Mouse (Mus musculus) cerebral cortex, adult 2 months (tissue): ENCODE results near the gene Tenm1.

Experiments used
- WGBS: fragments of 180-500 bp; shearing (Covaris S2); methylation state at CpG from one replicate; pipeline ENCODE4 v1.1.7; 2018; 5-methylcytosine and 5-hydroxymethylcytosine counted together

Gene Tenm1

DNA sequence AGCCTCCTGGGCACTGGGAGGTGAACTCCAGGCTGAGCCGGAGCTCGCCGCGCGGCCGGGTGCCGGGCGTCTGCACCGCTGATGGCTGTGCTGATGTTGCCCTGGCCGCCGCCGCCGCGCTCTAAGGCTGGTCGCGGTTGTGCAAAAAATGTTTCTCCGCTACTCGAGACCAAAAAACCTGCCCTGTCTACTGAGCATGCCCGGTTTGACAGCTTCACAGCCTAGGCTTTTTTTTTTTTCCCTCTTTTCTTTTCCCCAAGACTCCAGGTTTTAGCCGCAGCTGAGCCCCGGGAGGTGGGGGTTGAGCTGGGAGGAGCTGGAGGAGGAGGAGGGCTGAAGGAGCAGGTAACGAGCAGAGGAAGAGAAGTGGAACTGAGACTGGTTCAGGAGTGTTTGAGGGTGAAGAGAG lies at the start of gene Tenm1:
Tenm1 (minus strand) TSS at position 272 of the 409 bp plus-strand sequence.
- 8% methylated on average over 16 of the region's 22 CpGs for WGBS

DNA sequence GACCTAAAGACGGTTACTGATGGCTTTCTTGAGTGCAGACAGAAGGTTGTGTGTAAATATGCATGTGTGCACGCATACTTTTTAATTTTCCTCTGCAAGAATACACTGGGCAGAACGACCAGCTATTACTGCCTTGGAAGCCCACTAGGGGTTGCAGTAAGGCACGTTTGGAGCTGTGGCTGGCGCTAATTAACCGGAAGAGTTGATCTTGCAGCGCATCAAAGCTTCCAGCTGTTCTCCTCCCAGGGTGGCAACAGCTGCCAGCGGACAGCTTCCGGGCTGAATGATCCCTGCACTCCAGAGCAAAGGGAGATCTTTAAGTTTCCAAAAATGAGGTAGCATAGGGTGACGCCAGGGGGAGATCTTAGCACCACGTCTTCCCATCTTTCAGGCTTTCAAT lies 1.7 kb upstream of the Tenm1 start:
- WGBS: 4% methylated on average over 11 of the region's 11 CpGs

DNA sequence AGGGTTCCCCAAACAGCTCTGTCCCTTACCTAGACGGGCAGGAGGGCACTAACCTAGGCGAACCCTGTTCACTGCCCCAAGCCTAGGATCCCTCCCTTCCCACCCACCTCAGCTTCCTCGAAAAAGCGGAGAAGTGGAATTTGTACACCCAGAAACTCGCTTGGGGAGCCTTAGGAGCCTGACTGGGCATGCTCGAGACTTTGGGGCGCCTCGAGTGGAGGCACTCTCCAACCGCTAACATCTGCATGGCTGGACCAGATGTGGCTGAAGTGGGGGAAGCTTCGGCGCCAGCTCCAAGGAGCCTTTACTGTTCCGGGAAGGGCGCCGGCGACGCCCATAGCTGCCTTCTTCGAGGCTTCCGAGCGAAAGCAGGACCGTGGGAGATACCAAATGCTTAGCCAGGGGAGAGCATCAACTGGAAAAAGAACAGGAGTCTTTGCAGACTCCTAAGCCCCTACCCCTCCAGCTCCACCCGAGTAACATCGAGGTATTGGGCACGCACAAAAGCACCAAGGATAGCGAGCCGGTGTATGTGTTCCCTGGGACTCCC lies 1.1 kb upstream of the Tenm1 start:
- WGBS: 5% methylated on average over 25 of the region's 25 CpGs

DNA sequence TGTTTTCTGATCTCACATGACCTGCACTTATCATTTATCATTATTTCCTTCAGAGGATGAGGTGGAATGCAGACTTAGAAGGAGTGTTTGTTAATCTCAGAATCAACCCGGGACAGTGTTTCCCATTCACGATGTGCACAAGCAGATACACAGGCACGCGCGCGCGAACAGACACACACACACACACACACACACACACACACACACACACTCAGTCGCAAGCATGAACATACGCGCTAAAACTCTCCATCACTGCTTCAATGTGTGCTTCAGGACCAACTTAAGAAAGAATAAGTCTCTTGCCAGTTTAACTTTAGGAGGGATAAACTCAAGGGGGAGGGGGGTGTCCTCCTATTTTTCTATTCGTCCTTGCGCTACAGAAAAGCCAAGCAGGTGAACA lies 411 bp upstream of the Tenm1 start:
- 2% methylated on average over 12 of the region's 12 CpGs for WGBS

DNA sequence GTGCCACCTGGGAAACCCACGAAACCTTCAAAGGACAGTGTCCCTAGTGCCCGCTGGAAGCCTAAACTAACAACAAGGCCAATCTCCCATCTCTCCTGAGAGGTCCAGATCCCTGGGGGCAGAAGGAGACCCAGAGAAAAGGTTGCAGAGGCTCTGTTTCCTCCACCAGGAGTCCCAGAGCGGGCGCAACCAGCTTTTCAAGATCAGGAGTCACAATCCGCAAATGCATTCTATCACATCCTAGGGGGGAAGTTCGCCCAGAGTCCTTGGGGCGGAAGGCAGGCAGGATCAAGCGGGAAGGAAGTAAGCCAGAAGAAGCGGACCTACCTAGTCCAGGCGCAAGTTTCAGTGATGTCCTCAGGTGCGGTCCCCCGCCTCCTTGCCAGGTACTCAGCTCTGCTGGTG lies 963 bp downstream of the Tenm1 start:
- 4% methylated on average over 12 of the region's 12 CpGs for WGBS

DNA sequence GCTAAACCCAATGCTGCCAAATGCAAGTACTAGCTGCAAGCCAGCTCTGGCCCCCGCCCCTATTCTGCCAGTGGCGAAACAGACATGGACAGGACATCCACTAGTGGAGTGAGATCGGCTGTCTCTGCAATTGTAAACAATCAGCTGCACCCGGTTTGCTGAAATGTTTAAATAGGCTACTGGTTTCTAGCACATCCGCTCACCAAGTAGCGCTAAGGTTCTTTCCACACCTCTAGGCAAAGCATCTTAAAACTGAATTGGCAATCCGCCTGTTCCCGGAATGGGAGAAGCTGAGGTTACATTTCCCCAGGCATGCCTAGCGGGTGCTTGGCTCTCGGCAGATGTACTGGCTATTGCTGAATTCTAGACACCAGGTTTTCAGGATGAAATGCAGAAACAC lies 1.8 kb downstream of the Tenm1 start:
- 8% methylated on average over 10 of the region's 10 CpGs for WGBS

DNA sequence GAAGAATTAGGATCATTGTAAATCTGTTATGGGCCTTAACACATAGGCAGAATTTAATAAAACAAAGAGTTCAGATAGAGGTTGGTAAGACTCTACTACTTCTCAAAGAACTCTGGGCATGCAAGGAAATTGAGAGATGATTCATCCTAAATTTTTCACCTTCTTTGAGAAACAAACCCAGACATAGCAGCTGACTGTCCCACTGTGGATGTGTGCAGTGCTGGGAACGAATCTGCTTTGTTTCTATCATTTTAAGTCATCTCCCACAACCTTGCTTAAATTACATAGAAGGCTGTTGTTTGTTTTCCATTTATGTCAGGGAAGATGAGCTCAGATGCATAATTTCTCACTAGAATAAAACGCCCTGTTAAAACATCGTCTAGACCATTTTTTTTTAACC lies 31.0 kb downstream of the Tenm1 start:
- WGBS: 34% methylated on average over 3 of the region's 3 CpGs

DNA sequence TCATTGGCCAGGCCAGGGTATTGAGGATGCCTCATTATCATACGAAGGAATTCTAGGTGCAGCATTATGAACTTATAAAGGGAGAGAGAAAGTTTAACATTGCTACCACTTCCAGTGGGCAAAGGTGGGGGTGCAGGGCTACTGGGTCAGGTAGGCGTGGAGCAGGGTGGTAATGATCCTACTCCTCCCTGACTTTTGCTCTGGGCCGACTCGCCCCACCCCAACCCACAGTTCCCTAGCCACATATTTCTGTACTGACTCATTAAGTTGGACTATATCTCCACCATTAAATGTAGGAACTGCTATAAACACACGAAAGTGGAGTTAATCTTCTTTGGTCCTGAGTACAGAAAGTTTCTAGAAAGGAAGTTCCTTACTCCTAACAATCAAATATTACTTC lies 40.8 kb downstream of the Tenm1 start:
- WGBS: 91% methylated on average over 5 of the region's 5 CpGs

DNA sequence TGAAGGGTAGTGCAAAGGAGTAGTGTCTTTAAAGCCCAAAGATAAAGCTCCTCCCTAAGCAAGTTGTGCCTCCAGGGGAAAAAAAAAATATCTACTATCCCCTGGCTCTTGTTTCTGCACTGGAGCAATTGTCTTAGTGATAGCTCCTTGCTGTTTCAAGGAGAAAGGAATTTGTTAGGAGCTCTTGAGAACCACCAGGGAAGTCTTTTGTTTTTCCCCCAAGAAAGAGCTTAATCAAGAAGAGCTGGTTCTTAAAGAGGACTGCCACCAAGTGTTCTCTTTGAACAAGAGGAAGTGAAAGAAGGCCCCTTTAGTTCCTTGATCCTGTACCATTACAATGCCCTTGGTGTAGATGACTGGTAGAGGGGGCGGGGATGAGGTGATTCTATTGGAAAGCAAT lies 56.4 kb downstream of the Tenm1 start:
- 90% methylated on average over 1 of the region's 1 CpGs for WGBS

DNA sequence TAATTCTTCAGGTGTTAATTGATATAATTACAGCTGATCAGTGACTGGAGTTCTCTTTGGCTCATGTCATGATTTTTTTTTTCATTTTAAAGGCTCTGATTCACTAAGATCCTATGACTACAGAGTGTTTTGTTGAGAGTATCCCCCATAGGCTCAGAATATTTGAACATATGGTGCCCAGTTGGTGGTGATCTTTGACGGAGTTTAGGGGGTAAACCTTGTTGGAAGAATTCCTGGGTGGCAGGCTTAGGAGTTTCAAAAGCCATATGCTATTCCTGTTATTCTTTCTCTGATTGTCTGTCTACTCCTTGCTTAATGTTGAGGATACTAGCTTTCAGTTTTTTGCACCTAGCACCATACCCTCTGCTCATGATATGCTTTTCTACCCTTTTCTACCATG lies 109.6 kb downstream of the Tenm1 start:
- 61% methylated on average over 1 of the region's 1 CpGs for WGBS

DNA sequence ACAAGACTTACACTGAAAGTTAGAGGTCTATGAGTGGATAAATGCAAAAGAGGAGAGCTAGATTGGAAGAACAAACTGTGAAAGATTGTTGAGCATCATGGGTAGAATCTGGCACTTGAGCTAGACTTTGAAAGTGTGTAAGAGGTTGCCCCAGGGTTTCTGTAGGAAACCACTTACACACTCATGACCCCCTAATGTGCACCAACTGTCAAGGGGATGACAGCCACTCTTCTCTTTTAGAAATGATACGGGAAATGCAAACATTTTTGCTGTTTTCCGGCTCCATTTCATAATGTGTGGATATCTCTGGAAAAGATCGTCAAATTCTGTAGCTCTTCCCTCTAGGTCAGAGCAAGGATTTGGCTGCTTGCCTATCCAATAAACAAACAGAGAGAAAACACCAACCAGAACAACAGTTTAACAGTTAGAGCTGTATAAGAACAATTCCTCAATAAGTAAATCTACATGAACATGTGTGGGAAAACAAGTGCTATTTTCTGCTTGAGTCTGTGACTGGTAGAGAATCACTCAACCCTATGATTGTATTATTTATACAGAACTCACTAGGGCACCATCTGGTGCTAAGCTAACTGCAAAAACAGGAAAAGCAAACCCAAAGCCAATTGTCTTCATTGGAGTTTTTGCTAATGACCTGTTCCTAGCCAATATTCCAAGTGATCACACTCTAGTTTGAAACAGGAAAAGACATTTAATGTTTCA lies 111.0 kb downstream of the Tenm1 start:
- 52% methylated on average over 3 of the region's 3 CpGs for WGBS

DNA sequence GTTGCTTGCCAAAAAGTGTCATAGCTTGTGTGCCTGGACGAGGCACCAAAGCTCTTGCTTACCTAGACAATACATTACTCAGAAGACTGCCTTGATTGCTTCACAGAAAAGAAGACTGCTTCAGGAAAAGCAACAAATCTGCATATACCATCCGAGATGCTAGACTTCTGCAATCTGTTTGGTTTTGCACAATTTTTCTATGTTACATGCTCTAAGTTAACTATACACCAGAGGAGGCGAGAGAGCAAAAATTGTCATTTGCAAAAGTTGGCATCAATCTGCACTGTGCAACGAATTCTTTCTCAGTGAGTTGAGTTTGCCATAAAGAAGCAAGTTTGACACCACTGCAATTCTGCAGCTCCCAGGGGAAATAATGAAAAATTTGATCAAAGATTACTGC lies 193.1 kb downstream of the Tenm1 start:
- 29% methylated on average over 4 of the region's 4 CpGs for WGBS

DNA sequence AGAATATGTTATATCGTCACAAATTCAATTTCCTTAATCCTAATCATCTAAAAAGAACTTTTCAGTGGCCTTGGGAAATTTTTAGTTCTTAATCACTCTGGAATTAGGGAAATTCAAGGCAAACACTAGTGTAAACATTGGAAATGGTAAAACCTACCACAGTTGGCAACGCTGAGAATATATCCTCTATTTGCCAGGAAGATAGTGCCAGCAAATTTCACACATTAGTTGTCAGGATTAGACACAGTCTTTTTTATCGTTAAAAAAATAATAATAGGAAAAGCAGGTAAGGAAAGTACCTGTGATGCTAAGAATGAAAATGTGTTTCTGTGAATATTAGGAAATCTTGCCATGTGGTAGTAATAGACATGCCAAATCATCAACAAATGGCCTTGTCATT lies 223.9 kb downstream of the Tenm1 start:
- 73% methylated on average over 3 of the region's 3 CpGs for WGBS

DNA sequence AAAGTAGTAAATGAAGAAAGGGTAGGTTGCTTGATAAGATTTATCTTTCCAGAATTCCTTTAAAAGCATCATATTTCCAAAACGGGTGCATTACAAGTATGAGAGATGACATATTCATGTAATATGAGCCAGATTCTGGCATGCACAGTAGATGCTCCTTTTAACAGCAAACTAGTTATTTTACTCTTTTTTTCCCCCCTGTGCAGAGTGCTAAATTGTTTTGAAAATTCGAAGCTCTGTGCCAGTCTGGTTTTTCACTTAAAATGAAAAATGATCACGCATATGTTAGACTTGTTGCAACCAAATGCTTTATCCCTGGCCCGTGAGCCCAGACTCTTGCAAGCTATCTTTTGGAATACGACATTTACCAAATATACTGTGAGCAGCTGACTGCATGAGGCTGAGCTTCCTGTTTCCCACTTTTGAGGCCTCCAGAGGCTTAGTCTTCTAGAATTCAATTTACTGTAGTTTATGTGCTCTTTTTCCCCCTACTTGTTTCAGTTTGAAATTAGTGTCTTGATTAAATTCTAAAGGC lies 226.6 kb downstream of the Tenm1 start:
- WGBS: 54% methylated on average over 5 of the region's 5 CpGs

DNA sequence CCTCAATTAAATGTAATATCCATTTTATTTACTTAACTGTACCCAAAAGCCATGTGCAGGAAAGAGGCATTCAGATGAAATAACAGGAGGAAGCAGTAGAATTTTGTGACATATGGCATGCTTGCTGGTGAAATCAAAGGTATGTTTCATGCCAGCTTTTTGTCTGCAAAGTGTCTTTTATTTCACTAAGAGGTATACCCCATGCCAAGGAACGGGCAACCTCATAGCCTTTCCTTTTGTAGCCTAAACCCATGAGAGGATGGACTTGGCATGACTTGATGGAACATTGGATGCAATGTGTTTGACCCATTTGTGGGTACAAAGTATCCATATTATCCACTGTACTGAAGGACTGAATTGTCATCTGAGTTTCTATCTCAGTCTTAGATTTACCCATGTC lies 246.0 kb downstream of the Tenm1 start:
- 54% methylated on average over 1 of the region's 1 CpGs for WGBS

DNA sequence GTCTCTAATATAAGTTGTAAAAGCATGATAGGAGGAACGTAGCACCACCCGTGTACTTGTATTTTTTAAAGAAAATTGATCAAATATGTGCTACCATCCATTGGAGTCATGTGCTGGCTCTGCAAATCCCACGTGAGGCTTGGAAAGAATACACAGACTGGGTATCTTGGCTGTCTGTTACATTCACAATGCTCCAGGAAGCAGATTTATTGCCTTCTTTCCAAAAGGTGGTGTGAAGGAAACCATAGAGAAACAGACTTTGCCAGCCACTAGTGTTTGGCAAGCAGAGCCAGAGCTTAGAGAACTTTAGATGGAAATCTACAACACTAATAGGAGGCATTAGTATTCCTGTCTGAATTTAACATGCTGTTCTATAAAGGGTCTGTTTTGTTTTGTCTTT lies 277.4 kb downstream of the Tenm1 start:
- 73% methylated on average over 3 of the region's 3 CpGs for WGBS

DNA sequence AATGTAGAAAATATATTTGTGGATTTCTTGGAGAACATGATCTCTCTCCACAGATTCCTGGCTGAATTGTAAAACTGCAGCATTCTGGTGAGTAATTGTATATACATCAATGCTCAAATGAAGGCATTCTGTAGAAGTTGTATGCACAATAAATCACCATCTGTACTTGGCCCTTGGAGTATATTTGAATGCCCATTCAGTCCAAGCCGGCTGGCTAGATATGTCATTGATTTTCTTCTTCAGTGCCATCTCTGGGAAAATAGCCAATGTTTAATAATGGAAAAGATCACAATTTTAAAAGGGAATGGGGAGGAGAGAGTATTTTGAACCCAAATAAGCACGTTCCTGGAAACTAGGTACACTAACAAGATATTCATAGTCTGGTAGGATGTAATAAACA lies 299.2 kb downstream of the Tenm1 start:
- WGBS: 29% methylated on average over 2 of the region's 2 CpGs

DNA sequence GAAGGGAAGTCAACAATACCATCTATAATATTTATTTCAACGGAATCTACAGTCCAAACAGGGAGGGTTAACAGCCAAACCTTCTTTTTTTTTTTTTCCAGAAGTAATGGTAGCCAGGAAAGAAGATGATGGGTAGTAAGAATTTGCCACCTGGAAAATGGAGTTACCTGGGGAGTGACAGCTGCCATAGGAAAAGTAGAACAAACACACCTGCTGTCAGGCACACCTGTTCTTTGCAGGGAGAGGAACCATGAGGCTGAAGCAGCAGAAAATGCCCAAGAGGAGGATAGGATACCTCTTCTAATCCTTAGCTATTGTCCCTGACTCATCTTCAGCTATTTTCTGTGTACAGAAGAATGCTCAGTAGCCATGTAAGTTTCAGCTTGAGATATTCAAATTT lies 306.4 kb downstream of the Tenm1 start:
- WGBS: 71% methylated on average over 1 of the region's 1 CpGs

DNA sequence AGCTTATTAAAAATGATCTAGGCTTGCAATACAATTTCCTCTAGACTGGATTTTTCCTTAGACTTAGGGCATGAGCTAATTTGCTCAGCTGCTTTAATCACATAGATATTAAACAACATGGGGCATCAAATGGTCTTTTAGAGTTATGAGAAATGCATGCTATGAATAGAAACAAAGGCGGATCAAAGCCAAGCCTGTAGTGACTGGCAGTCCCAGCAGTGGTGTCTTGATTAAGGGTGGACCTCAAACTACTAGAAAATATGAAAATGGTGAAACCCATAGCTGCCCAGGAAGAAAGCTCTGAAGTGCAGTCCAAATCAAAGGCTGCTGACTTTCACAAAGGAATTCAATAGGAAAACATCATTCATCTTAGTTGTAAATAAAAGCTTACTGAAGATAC lies 306.9 kb downstream of the Tenm1 start:
- WGBS: 82% methylated on average over 1 of the region's 1 CpGs

DNA sequence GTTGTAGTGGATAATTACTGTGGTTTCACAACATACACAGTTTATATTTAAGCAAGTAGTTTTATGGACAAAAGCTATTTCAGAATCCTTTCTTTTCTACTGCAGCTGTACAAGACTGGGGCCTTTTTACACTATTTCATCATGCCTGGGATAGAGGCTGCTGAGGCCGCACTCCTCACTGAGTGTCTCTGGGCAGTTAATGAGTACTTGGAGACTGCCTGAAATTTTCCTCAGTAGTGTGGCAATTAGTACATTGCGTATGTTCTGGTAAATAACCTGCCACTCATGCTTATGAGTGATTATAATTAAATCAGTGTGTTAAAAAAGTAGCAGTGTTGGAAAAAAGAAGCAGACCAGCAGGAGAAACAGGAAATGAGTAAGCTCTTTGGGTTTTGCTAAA lies 442.8 kb downstream of the Tenm1 start:
- WGBS: 73% methylated on average over 2 of the region's 2 CpGs

DNA sequence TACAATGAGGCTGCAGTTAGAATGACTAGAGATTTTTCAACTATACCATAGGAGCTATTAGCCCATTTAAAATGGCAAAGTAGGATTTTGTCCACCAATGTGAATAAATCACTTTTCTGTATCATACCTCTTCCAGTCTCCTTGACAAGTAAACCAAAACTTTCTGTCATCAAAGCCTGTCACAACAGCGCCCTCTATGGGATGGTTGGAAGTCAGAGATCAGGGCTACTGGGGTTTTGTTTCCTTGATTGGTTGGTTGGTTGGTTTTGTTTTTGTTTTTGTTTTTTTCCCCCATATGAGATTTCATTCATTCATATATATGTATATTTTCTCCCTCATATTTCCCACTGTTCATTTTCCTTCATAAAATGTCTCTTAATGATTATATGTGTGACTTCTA lies 455.4 kb downstream of the Tenm1 start:
- 4% methylated on average over 1 of the region's 1 CpGs for WGBS

DNA sequence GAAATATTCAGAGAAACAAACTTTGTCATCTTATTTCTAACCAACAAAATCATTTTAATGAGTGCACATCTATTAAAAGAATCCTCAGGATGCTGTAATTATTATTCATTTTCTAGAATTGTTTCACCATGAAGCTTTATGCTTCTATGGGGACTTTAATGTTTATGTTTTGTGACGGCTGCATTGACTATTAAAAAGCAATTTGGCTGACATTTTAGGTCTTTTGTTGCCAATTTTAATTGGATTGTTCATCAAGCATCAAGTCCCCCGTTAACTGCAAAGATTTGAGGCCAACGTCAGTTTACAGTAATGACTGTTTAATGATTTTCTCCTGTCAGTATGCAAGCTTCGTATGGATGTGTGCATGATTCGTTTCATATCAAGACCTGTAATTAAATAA lies 461.3 kb downstream of the Tenm1 start:
- WGBS: 70% methylated on average over 5 of the region's 5 CpGs

DNA sequence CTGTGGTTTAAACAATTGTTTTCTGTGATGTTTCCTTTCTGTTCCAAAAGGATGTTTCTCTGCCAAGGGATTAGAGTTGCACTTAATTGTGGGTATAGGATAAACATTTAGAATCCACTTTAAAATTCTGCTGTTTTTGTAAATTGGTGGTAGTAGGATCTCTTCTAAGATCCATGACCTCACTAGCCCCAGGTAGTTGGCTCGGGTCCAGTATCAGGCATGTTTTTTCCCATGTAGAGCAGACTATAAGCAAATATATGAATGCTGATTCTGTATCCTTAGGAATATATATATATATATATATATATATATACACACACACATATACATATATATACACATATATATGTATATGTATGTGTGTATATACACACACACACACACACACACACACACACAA lies 567.2 kb downstream of the Tenm1 start:
- 93% methylated on average over 1 of the region's 1 CpGs for WGBS

DNA sequence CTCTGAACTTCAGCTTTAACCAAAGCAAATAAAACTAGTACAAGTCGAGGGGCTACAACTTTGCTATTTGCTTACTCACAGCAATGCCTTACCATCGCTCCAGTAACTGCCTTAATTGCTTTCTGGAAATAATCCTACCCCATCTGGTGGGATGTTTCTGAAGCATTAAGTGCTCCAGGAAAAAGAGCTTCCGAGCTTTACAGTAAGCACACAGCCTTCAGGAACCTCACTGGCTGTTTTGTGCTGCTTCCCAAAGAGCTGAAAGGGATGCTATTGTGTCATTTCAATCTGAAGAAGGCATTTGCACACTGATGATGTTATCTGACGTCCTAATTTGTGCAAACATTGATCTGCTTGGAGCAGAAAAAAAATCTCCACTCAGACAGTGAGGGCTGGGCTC lies 647.4 kb downstream of the Tenm1 start:
- 33% methylated on average over 4 of the region's 4 CpGs for WGBS
